In the genomic region with DNA sequence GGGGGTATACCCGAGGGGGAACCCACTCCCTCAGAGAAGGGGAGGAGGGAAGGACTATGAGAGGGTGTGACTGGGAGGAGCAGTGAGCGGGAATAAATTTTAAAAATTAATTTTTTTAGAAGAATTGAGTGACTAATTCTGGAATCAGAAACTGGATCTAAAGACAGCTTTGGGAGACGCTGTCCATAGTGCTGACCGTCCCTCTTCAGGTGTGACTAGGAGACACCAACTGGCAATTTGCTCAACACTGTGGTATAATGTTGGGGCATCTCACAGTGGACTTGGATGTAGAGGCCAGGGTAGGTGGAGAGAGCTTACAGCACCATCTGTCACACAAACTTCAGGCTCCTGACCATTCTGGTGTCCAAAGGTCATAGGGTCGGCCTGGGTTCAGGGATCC, we compare ENCODE assay signal across 24 mouse cellular contexts. TPM values are rescaled to one million over a fixed set of nuclear protein-coding genes. Genes with fewer than 3 reads are reported as not detected.
DNase-seq lines count a peak whose midpoint lies in the region; ATAC-seq and TF ChIP-seq lines count a peak whose summit lies in the region.
"Had no signal": no experiment of that assay in that cellular context is flagged by ENCODE, and none has a peak within 500 bp of the region (broad histone marks: within the 10 kb centered on the region; RNA-seq: fewer than 3 reads in every experiment).

No protein-coding gene starts in this region.

- H3K4me3 ChIP-seq in kidney, postnatal 0 days (replicated peaks; ENCODE audit: low read depth, low read length): no peak overlapping the region
- H3K4me3 ChIP-seq in kidney, adult 2 months (ENCODE audit: insufficient read depth, low read depth, low read length): no peak overlapping the region
- no peak overlapping the region for H3K4me3 ChIP-seq in embryonic facial prominence, embryonic 11.5 days (ENCODE audit: low read depth, low read length)
- no peak overlapping the region for H3K4me3 ChIP-seq in myocyte
- H3K4me3 ChIP-seq: heart, embryonic 12.5 days; megakaryocyte, embryonic 14.5 days had no signal

- no peaks in the 10 kb centered on the region for H3K27me3 ChIP-seq in kidney, postnatal 0 days (ENCODE audit: insufficient read depth, low read length)
- no peaks in the 10 kb centered on the region for H3K27me3 ChIP-seq in kidney, adult 2 months (replicated peaks; ENCODE audit: control insufficient read depth, insufficient read depth, low read length)
- no peaks in the 10 kb centered on the region for H3K27me3 ChIP-seq in embryonic facial prominence, embryonic 11.5 days (ENCODE audit: control insufficient read depth, insufficient read depth, low read length)
- no peaks in the 10 kb centered on the region for H3K27me3 ChIP-seq in myocyte (ENCODE audit: control insufficient read depth, insufficient read depth, insufficient read length)
- H3K27me3 ChIP-seq: megakaryocyte, embryonic 14.5 days had no signal

- ATAC-seq in kidney, postnatal 0 days (replicated peaks; ENCODE audit: low FRiP score, low read depth): no peak
- no peak for ATAC-seq in embryonic facial prominence, embryonic 11.5 days (replicated peaks; ENCODE audit: insufficient number of reproducible peaks, low FRiP score, low TSS enrichment, low read depth)
- ATAC-seq: intestine, embryonic 16.5 days; liver, postnatal 0 days; midbrain, embryonic 16.5 days had no signal

- no peak overlapping the region for H3K4me2 ChIP-seq in kidney, postnatal 0 days (ENCODE audit: low read length)
- no peak overlapping the region for H3K4me2 ChIP-seq in embryonic facial prominence, embryonic 11.5 days (ENCODE audit: low read depth, low read length)
- H3K4me2 ChIP-seq in myocyte (ENCODE audit: low read depth): no peak overlapping the region
- H3K4me2 ChIP-seq: heart, embryonic 12.5 days; hindbrain, embryonic 14.5 days had no signal

- H3K4me1 ChIP-seq in kidney, postnatal 0 days (replicated peaks; ENCODE audit: insufficient read depth, low read length): no peaks in the 10 kb centered on the region
- H3K4me1 ChIP-seq in kidney, adult 2 months (ENCODE audit: control insufficient read depth, insufficient read depth, low read length): no peaks in the 10 kb centered on the region
- no peaks in the 10 kb centered on the region for H3K4me1 ChIP-seq in embryonic facial prominence, embryonic 11.5 days (ENCODE audit: control insufficient read depth, insufficient read depth, low read length)
- H3K4me1 ChIP-seq: heart, embryonic 12.5 days; megakaryocyte, embryonic 14.5 days had no signal

- H3ac ChIP-seq in myocyte (ENCODE audit: control insufficient read depth, insufficient read length): no peak overlapping the region

- WGBS in kidney, postnatal 0 days: 56% methylated on average over 5 of the region's 5 CpGs
- WGBS in kidney, adult 2 months: 49% methylated on average over 5 of the region's 5 CpGs
- WGBS in embryonic facial prominence, embryonic 11.5 days: 59% methylated on average over 5 of the region's 5 CpGs

- DNase-seq in kidney, postnatal 0 days (ENCODE audit: low spot score): peak; percentile 15
- DNase-seq in kidney, adult 2 months: no peak
- peak; percentile 43 for DNase-seq in NIH3T3 (ENCODE audit: low read depth)
- DNase-seq in embryonic facial prominence, embryonic 11.5 days (ENCODE audit: low spot score): peak; percentile 49
- no peak for DNase-seq in cerebellum, adult 18-20 months
- no peak for DNase-seq in neural tube, embryonic 10.5 days (ENCODE audit: extremely low spot score, low spot score)
- DNase-seq: adrenal gland, postnatal 25 days; cerebellum, adult 2 months; cerebellum, postnatal 36 days; gastrocnemius, postnatal 10 days; heart, adult 11 months; kidney, postnatal 14 days; liver, postnatal 0 days; thymus, postnatal 14 days had no signal

- no peak for TF ChIP-seq CTCF in kidney, postnatal 0 days (IDR thresholded peaks at IDR 0.05; ENCODE audit: low read depth)
- TF ChIP-seq CTCF in kidney, adult 2 months (conservative IDR thresholded peaks at IDR 0.05; ENCODE audit: insufficient read depth, insufficient read length, low read depth, low read length): no peak

- no peaks in the 10 kb centered on the region for H3K9me3 ChIP-seq in kidney, postnatal 0 days (replicated peaks; ENCODE audit: low read length)
- H3K9me3 ChIP-seq in embryonic facial prominence, embryonic 11.5 days (replicated peaks; ENCODE audit: control insufficient read depth, low read length): no peaks in the 10 kb centered on the region
- H3K9me3 ChIP-seq: heart, embryonic 12.5 days; megakaryocyte, embryonic 14.5 days had no signal

- H3K79me2 ChIP-seq in myocyte (ENCODE audit: control insufficient read depth, insufficient read depth): no peaks in the 10 kb centered on the region

- no peak for TF ChIP-seq POLR2A in kidney, adult 2 months (IDR thresholded peaks at IDR 0.05; ENCODE audit: low read depth, low read length)
- TF ChIP-seq POLR2A in myocyte (IDR thresholded peaks at IDR 0.05; ENCODE audit: insufficient read length, low read depth): no peak

- no peak overlapping the region for H3K9ac ChIP-seq in kidney, postnatal 0 days (ENCODE audit: low read depth, low read length)
- H3K9ac ChIP-seq in embryonic facial prominence, embryonic 11.5 days (replicated peaks; ENCODE audit: low read length): no peak overlapping the region
- H3K9ac ChIP-seq: heart, embryonic 12.5 days; liver, postnatal 0 days had no signal

- H3K36me3 ChIP-seq in kidney, postnatal 0 days (ENCODE audit: insufficient read depth, low read length): no peaks in the 10 kb centered on the region
- no peaks in the 10 kb centered on the region for H3K36me3 ChIP-seq in kidney, adult 2 months (ENCODE audit: control insufficient read depth, insufficient read depth, low read length)
- H3K36me3 ChIP-seq in embryonic facial prominence, embryonic 11.5 days (replicated peaks; ENCODE audit: control insufficient read depth, insufficient read depth, low read depth, low read length): no peaks in the 10 kb centered on the region
- H3K36me3 ChIP-seq in myocyte (ENCODE audit: control insufficient read depth, insufficient read depth): no peaks in the 10 kb centered on the region
- H3K36me3 ChIP-seq: heart, embryonic 12.5 days had no signal

- H3K27ac ChIP-seq in kidney, postnatal 0 days: no peak overlapping the region
- no peak overlapping the region for H3K27ac ChIP-seq in kidney, adult 2 months (ENCODE audit: insufficient read depth, low read depth, low read length)
- no peak overlapping the region for H3K27ac ChIP-seq in embryonic facial prominence, embryonic 11.5 days (replicated peaks; ENCODE audit: low read depth, low read length)
- H3K27ac ChIP-seq: hindbrain, embryonic 14.5 days had no signal

TF ChIP-seq in myocyte, 11 proteins besides CTCF, POLR2A, EP300 and RAD21:
- TF ChIP-seq MAX (IDR thresholded peaks at IDR 0.05; ENCODE audit: low read depth): no peak
- no peak for TF ChIP-seq E2F4 (IDR thresholded peaks at IDR 0.05; ENCODE audit: insufficient read depth)
- TF ChIP-seq TCF12 (IDR thresholded peaks at IDR 0.05; ENCODE audit: insufficient read depth, poor library complexity, severe bottlenecking): no peak
- no peak for TF ChIP-seq MYOD1 (IDR thresholded peaks at IDR 0.05; ENCODE audit: control insufficient read depth in 1 of 3, insufficient read length in 2 of 3, low read depth in 2 of 3)
- peak; percentile 79 for TF ChIP-seq REST (IDR thresholded peaks at IDR 0.05; ENCODE audit: insufficient read depth, insufficient read length)

RNA-seq across cellular contexts. Expression of a gene that starts 51.9 kb away (rescaled TPM):
- not detected in 2 replicates for polyA plus RNA-seq in kidney, postnatal 0 days (2015; fragmentation: Nextera tagmentation; extraction: Ambion mirVana)
- not detected in 2 replicates for polyA plus RNA-seq in kidney, adult 2 months (2012; rRNA removed)
- not detected in 2 replicates for polyA plus RNA-seq in embryonic facial prominence, embryonic 11.5 days (2014; fragmentation: Nextera tagmentation; extraction: Ambion mirVana)
- polyA plus RNA-seq in myocyte (2012; fragmentation: generic; extraction: Trizol): 0.68 TPM
- polyA plus RNA-seq: cerebellum, adult 2 months; forebrain, embryonic 11.5 days; frontal cortex, adult 2 months; heart, embryonic 12.5 days; hindbrain, embryonic 14.5 days; intestine, embryonic 16.5 days; liver, adult 2 months; liver, postnatal 0 days; midbrain, embryonic 16.5 days; neural tube, embryonic 11.5 days had no signal

Comparison
In these comparisons a context has a peak if more than half of its experiments do, and no peak if none do; other contexts are left out.
1. DNase-seq: peak in kidney, postnatal 0 days (single experiment), NIH3T3 (single experiment) and embryonic facial prominence, embryonic 11.5 days (single experiment); none in kidney, adult 2 months (single experiment), cerebellum, adult 18-20 months (0 of 2) and neural tube, embryonic 10.5 days (single experiment).